Mouse (Mus musculus) left cerebral cortex, adult 8-10 months (tissue): ENCODE data around the gene Gcsh. TPM values are rescaled to one million over a fixed set of nuclear protein-coding genes. Genes with fewer than 3 reads are reported as not detected.

ENCODE experiments used
- total RNA-seq, 4 experiments: library from RNA; stranded (reverse); gene quantifications; 2 replicates each; pipeline ENCODE4 v1.2.4; 2022

Gene Gcsh
- total RNA-seq, 4 experiments from 2014 or later: 40.5 to 44.8 (median 42.6) TPM

Other genes with a start within 250 kb of the Gcsh start
- 10 to 100 TPM; 12.9 to 18.6 (median 16.0) TPM for gene Cmc2, start 72.1 kb downstream of the Gcsh start, total RNA-seq
- 1 to 10 TPM; 1.7 to 3.6 (median 2.7) TPM for gene Cenpn, start 71.8 kb downstream of the Gcsh start, total RNA-seq
- 10 to 100 TPM; 66.7 to 75.1 (median 71.3) TPM for gene Atmin, start 50.1 kb downstream of the Gcsh start, total RNA-seq
- 10 to 100 TPM; 10.7 to 11.9 (median 11.3) TPM for gene 1700030J22Rik, start 14.6 kb downstream of the Gcsh start, total RNA-seq
- under 1 TPM; 0.07 to 0.23 (median 0.09) TPM for gene Pkd1l2, start 88.9 kb upstream of the Gcsh start, total RNA-seq
- not detected for gene Bco1, start 102.3 kb upstream of the Gcsh start, total RNA-seq
- 10 to 100 TPM; 17.0 to 18.2 (median 17.5) TPM for gene Gan, start 164.6 kb upstream of the Gcsh start, total RNA-seq